Mouse (Mus musculus) gastrocnemius, postnatal 14 days (tissue): ENCODE measurements at regions not wholly inside any gene's neighbourhood (a gene's known extent, or its start where the extent isn't known, plus 50 kb on each side); places are given as distances from the start of the nearest gene placed in this dataset.

Source experiments
- DNase-seq: peaks from one replicate; pipeline ENCODE4 v3.0.0; 2021; ENCODE audit warnings: mixed read lengths
- intact Hi-C: fragments of 180-260 bp; cut with DNase I; formaldehyde crosslinking; loops from one replicate; pipeline ENCODE4 v1.15.1; 2025; ENCODE audit warnings: low total_unique reads

DNA sequence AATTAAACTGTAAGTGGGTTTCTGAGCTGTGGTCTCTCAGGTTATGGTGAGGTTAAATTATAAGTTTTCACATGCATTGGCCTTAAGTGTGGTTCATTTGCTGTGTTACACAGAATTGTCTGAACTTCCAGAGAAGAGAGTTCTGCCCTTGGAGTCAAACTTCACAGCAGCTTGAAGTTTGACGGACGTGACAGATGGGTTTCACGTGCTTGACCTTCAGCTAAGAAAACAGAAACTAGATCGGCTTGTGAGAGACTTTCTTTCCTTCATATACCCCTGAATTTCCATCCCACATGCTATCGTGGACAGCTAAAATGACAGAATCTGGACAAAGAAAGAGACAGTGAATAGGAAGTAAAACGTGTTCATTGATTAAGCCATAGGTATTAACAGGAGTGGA, 173.8 kb upstream of the AI593442 start:
- DNase-seq: no peak

GRCm38 (mm10) chr9:52850552-52850951, 171.0 kb upstream of the AI593442 start:
- DNase-seq: no peak
- intact Hi-C loops: no loop called here

More for the DNA sequence above, 173.8 kb upstream of the AI593442 start:
- intact Hi-C loops: no loop called here

DNA sequence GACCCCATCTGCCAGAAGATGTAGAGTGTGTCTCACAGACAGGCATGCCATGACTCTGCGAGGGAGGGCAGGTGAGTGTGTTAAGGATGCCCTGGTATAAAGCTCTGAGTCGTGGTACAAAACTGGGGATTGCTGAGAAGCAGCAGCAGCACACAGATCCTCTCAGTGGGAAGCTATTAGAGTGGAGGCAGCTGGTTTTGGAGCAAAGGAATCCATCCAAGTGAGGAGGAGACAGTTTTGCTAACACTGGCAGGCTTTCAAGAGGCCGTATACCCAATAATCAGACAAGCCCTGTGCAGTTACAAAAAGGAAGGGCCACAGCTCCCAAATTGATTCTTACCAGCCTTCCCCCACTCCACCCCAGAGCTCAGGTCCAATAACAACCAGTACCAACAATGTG, 170.4 kb upstream of the AI593442 start:
- no peak for DNase-seq
- intact Hi-C loops: no loop called here

GRCm38 (mm10) chr9:52841105-52841504, 161.5 kb upstream of the AI593442 start:
- intact Hi-C loops: no loop called here
- no peak for DNase-seq

DNA sequence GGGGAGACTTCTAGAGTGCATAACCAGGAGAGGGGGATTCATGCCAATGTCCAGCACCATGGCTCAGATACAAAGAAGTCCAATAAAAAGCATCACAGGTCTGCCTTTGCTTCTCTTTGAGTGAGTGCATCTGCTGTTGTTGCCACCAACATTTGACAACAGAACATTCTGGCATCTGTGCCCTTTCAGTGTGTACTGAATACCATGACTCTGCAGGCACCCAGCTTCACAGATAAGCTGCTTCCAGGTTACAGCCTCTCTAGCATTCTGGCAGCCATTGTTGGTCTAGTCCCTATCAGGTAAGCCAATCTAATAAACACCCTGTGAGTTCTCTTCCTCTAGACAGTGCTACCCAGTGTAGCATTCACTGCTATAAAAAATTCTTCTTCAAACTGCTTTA, 160.4 kb upstream of the AI593442 start:
- intact Hi-C loops: no loop called here
- DNase-seq: no peak

GRCm38 (mm10) chr9:52836151-52836630, 156.6 kb upstream of the AI593442 start:
- intact Hi-C loops: no loop called here
- no peak for DNase-seq

DNA sequence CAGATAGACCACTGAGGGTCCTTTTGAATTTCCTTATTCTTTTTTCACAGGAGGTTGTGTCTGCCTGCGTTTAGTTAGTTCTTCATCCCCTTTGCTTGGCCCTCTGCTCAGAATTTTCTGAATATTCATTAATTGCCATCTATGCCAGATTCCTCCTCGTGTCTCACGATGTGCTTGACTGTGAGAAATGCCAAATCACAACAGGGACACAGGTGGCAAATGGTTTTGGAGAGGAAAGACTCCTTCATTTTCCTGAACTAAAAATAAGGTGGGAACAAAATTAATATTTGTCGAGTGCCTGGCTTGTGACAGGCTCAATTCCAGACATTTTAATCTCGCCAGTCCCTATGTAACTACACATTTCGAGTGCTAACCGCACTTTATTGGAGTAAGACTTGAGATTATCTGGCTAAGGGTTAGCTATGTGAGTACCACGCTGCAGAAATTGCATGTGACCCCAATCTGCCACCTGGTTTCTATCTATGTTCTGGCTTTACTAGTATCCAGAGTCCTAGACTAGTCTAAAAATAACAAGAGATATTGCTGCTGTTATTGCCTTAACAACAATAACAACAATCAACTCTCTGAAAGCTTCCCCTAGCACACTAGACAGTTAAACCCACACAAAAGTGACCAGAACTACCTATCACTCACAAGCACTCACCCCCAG, 156.0 kb upstream of the AI593442 start:
- DNase-seq: no peak
- intact Hi-C loops: no loop called here

DNA sequence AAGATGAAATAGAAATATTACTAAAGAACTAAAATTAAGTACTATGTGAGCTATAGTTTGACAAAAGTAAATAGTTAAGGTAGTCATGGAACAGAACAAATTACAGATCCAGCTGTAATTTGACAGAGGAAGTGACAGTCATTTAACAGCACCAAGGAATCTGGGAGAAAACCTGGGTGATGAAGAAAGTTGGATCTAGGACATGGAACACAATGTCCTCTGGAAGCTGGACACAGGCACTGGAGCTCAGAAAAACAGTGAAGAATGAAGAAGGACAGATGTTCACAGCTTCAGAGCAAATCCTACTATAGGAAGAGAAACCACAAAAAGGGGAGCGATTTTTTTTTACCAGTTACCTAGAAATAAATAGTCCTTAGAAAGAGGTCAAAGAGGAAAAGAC, 147.2 kb upstream of the AI593442 start:
- intact Hi-C loops: no loop called here
- no peak for DNase-seq

- DNase-seq: no peak
- intact Hi-C loops: no loop called here
Observed at GRCm38 (mm10) chr9:52816309-52816708, 136.7 kb upstream of the AI593442 start.

GRCm38 (mm10) chr9:52802969-52803368, 123.4 kb upstream of the AI593442 start:
- intact Hi-C loops: no loop called here
- no peak for DNase-seq

DNA sequence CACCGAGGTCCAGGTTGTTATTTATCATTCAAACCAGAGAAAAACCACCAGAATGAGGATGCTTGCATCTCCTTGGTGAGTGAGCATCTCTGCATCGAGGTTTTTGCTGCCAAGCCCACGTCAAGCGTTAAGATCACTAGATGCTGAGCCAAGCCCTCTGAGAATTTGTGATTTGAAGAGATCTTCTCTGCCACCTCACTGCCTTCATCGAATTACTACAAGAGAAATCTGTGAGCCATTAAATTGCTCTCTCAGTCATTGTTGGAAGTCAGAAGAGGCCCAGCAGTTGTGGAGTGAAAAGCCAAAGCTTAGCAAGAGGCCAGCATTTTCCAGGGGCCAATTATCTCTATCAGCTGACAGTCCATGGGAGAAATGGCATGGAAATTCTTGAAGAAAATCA, 122.2 kb upstream of the AI593442 start:
- intact Hi-C loops: no loop called here

GRCm38 (mm10) chr9:52800476-52800875, 120.9 kb upstream of the AI593442 start:
- no peak for DNase-seq
- intact Hi-C loops: no loop called here

More for the DNA sequence above, 122.2 kb upstream of the AI593442 start:
- no peak for DNase-seq

DNA sequence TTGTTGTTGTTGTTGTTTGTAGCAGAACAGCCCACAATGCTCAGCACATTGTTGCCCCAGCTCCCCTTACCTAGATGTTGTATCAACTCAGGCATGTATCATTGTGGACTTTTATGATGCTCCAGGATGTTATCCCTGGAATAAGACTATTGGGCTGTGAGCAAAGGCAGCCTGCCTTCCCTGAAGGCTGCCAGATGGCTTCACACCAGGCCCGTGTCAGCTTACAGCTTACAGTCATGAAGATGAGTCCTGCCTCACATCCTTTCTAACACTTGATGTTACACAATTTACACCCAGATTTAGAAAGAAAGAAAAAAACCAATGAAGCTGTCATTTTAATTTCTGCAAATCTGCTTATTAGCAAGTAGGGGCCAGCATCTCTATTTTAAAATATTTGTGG, 113.0 kb upstream of the AI593442 start:
- peak; percentile 58 for DNase-seq
- intact Hi-C loops: no loop called here

DNA sequence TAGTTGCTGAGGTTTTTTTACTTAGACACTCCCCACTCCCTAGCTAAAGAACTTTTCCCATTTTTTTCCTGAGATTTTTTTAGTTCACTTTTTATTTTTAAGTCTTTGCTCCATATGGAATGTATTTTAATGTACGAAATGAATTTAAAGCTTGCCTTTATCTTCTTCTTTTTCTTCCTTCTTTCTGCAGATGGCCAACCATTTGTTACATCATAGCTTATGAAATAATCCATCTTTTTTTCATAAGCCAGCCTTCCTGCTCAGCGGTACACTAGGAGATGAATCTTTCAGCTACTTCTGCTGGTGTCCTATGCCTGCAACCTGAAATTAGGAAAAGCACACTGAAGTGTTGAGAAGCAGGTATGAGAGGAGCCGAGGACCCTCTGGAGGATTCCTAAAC, 102.9 kb upstream of the AI593442 start:
- intact Hi-C loops: no loop called here

GRCm38 (mm10) chr9:52776542-52776941, 97.0 kb upstream of the AI593442 start:
- intact Hi-C loops: no loop called here
- DNase-seq: no peak

More for the DNA sequence above, 102.9 kb upstream of the AI593442 start:
- no peak for DNase-seq

DNA sequence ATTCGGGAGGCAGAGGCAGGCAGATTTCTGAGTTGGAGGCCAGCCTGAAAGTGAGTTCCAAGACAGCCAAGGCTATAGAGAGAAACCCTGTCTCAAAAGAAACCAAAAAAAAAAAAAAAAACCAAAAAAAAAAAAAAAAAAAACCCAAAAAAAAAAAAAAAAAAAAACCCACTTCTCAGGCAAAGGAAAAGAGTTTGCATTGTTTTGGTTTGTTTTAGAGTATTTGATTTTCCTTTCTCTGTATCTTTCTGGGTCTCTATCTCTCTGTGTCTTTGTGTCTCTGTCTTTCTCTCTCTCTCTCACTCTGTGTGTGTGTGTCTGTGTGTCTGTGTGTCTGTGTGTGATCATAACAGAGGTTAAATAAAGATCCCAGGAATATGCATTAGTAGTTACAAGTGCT, 95.7 kb upstream of the AI593442 start:
- intact Hi-C loops: no loop called here
- no peak for DNase-seq

DNA sequence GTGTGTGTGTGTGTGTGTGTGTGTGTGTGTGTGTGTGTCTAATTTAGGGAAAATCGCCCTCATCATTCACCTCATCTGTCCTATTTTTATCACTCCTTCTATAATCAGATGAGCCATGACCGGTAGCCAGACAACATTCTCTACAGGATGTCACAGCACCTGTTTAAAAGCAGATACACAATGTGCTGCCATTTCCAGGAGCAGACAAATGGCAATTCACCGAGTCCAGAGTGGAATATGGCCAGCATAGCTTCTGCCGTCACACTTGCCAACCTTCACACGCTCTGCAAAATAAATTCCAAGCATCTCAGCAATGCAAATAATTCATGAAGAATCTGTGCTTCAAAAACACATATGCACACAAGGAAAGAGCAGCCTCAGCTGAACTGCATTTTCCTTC, 88.5 kb upstream of the AI593442 start:
- no peak for DNase-seq
- intact Hi-C loops: no loop called here

GRCm38 (mm10) chr9:52765809-52766208, 86.2 kb upstream of the AI593442 start:
- DNase-seq: no peak
- intact Hi-C loops: no loop called here

DNA sequence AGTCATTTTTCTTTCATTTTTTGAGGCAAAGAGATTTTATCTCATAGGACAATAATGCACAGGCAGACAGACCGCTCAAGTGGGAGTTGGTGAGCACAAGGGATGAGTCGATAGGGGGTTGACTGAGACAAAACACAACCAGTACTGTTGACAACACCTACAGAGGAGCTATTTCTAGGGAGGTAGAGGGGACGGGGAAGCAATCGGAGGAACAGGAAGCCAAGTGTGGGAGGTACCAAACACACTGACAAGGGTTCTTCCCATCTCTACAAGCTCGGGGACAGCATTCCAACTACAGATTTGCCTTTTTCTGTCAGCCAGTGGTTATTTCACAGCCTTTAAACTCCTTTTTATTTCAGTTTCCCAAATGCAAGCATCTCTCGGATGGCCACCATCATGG, 83.3 kb upstream of the AI593442 start:
- DNase-seq: no peak

DNA sequence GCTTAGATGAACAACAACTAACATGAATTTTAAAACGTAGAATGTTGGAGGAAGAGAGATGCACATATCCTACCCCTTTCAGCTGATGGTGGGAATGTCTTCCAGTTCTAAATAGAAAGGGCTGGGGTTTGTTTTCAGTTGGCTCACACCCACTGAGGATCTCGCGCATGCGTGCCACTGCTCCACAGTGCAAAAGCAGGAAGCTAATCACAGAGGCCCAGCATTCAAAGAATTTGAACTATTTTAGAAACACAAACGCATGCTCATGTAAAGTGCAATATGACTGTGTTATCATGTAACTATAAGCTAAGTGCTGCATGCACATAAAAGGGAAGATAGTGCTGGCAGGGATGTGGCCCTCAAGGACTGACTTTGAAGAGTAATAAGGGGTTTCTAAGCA, 81.7 kb upstream of the AI593442 start:
- intact Hi-C loops: no loop called here
- DNase-seq: no peak

More for the DNA sequence above, 83.3 kb upstream of the AI593442 start:
- intact Hi-C loops: no loop called here

DNA sequence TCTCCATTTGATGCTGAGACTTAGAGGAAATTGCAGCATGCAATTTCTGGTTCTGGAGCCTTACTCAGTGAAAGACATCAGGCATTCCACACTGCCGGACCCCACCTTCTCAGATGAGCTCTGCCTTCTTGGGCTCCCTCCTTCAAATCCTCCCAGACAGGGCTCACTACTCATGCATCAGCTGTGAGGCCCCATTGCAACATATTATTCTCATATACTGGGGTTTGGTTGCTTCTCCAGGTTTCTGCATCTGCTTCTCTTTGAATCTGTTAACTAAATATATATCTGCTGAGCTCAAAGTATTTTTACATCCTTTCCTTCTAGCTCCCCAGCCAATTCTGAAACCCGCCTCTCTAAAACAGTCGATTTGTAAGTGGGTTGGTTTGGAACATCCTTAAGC, 68.8 kb upstream of the AI593442 start:
- no peak for DNase-seq
- intact Hi-C loops: no loop called here

- no peak for DNase-seq
- intact Hi-C loops: no loop called here
Observed at GRCm38 (mm10) chr9:52738560-52739100, 59.0 kb upstream of the AI593442 start.
